Mouse (Mus musculus): Measurements from ENCODE around the gene Aqp11.

DNA sequence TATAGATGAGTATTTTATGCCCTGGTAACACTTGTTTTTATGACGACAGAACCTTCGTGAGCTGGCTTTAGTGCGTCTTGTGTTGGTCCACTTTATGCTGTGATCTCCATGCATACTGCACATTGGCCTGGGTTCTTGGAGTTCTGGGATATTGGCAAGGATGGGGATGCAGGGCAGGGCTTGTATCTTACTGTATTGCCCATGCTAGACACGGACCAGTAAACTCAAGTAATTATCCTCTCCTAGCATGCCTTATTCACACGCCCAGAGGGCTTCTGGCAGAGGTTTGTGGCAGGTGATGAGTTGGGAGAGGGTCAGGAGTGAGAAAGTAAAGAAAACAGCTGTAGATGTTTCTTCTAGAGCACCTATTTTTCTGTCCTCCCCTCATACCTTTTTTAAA lies 23.4 kb downstream of the Aqp11 start:
- no peak for TF ChIP-seq CTCF (IDR thresholded peaks at IDR 0.05; ENCODE audit: insufficient read depth, low read depth, low read length)
- no peak for TF ChIP-seq POLR2A (IDR thresholded peaks at IDR 0.05; ENCODE audit: insufficient read depth, low read depth, low read length)
